Mouse (Mus musculus) liver, adult 2 months (tissue): ENCODE measurements at regions not wholly inside any gene's neighbourhood (a gene's known extent, or its start where the extent isn't known, plus 50 kb on each side); places are given as distances from the start of the nearest gene placed in this dataset.

Experiments used
- DNase-seq: peaks from one replicate; pipeline ENCODE4 v3.0.0-alpha.2; 2011; ENCODE audit warnings: low read depth, low spot score; ENCODE audit errors: extremely low read depth
- H3K27ac ChIP-seq: fragments of 200-500 bp; replicated peaks from 2 replicates; pipeline ENCODE4 v1.5.1; 2012; ENCODE audit warnings: low read depth, mild to moderate bottlenecking, control low read depth, inconsistent platforms, low read length; ENCODE audit not compliant: insufficient read depth
- H3K27me3 ChIP-seq: fragments of 200-500 bp; 2 replicates; pipeline ENCODE4 v1.6.1; 2012; ENCODE audit warnings: mild to moderate bottlenecking, moderate library complexity, low read length, inconsistent platforms; ENCODE audit not compliant: control insufficient read depth, insufficient read depth
- H3K36me3 ChIP-seq: fragments of 200-500 bp; 2 replicates; pipeline ENCODE4 v1.6.1; 2012; ENCODE audit warnings: low read length, inconsistent platforms; ENCODE audit not compliant: control insufficient read depth, insufficient read depth
- H3K4me1 ChIP-seq: fragments of 200-500 bp; 2 replicates; pipeline ENCODE4 v1.6.1; 2011; ENCODE audit warnings: low read length; ENCODE audit not compliant: control insufficient read depth, insufficient read depth
- H3K4me3 ChIP-seq: fragments of 200-500 bp; 2 replicates; pipeline ENCODE4 v1.5.1; 2011; ENCODE audit warnings: low read depth, mild to moderate bottlenecking, control low read depth, low read length, moderate library complexity; ENCODE audit not compliant: insufficient read depth
- H3K79me2 ChIP-seq: fragments of 200-500 bp; 2 replicates; pipeline ENCODE4 v1.6.1; 2012; ENCODE audit warnings: inconsistent platforms, mild to moderate bottlenecking, low read length, moderate library complexity; ENCODE audit not compliant: control insufficient read depth, insufficient read depth
- H3K9ac ChIP-seq: fragments of 200-500 bp; 2 replicates; pipeline ENCODE4 v1.6.1; 2012; ENCODE audit warnings: low read depth, mild to moderate bottlenecking, control low read depth, inconsistent platforms, low read length
- CTCF ChIP-seq: fragments of 200-500 bp; IDR thresholded peaks from 2 replicates; pipeline ENCODE4 v1.5.1; 2011; ENCODE audit warnings: low read depth, low read length, control low read depth
- POLR2A ChIP-seq: fragments of 200-500 bp; IDR thresholded peaks from 2 replicates; pipeline ENCODE4 v1.6.1; 2011; ENCODE audit warnings: low read length, control low read depth; ENCODE audit not compliant: insufficient read depth; ENCODE audit errors: extremely low read depth
- WGBS: fragments of 180-500 bp; shearing (Covaris S2); methylation state at CpG from one replicate; pipeline ENCODE4 v1.1.7; 2018; 5-methylcytosine and 5-hydroxymethylcytosine counted together

DNA sequence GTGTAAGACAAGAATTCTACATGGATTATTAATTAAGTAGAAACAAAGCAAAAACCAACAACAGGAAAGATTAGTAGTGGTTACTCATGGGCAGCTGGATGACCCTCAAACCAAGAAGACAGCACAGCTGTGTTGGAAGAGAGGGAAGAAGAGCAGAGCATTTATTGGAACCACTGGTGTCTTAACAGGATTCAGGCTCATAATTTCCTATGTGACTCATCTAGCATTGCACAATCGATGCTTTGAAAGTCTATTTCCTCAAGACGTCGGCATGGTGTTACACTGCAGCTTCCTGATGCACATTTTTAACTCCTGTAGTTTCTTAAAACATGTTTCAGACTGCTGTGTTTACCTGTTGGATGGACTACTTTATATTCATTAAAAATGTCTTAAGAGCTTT lies 221.1 kb downstream of the Gja1 start:
- Histone ChIP-seq H3K27me3 (no peaks in the 10 kb centered on the region), H3K9ac (no peak overlapping the region), H3K36me3 (no peaks in the 10 kb centered on the region), H3K4me1 (no peaks in the 10 kb centered on the region; the same call in 1 of the 2 replicates), H3K4me3 (no peak overlapping the region), H3K79me2 (no peaks in the 10 kb centered on the region), H3K27ac (no peak overlapping the region)
- WGBS = 62% methylated on average over 3 of the region's 3 CpGs
- peak; percentile 25 for DNase-seq
- TF ChIP-seq POLR2A (no peak), CTCF (no peak)

GRCm38 (mm10) chr10:56599923-56600322 lies 222.8 kb downstream of the Gja1 start:
- Histone ChIP-seq H3K27ac (no peak overlapping the region), H3K27me3 (no peaks in the 10 kb centered on the region), H3K79me2 (no peaks in the 10 kb centered on the region), H3K4me1 (no peaks in the 10 kb centered on the region; the same call in 1 of the 2 replicates), H3K9ac (no peak overlapping the region), H3K4me3 (no peak overlapping the region), H3K36me3 (no peaks in the 10 kb centered on the region)
- 58% methylated on average over 4 of the region's 4 CpGs for WGBS
- TF ChIP-seq POLR2A = no peak
- TF ChIP-seq CTCF = no peak
- DNase-seq = no peak

DNA sequence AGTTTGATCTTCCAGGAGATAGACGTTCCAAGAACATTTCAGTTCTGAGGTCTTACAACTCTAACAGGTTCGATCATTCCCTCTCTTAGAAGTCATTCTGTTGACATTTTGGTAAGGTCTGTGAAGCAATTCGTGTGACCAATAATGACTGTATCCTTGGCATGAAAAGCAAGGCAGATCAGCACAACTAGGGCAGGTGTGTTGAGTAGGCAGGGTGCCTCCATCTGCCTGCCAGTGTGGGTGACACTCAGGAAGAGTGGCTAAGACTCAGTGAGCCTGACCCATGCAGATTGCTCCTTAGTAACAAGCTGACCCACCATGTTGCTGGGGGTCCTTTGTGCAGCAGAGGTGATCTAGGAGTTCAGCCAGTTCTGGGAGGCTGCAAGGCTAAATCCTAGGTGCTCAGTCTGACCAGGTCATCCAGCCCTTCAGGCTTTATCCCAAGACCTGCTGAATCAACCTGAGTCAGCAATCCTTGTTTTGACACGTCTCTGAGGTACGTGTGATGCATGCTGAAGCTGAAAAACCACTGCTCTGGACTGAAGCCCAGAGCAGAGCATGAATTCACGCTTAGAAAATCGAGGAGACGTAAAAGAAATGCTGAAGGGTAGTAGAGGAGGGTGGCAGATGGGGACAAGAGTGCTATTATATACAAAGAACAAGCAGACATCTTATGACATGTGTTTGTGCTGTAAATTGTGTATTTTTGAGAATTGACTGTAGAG lies 234.6 kb downstream of the Gja1 start:
- 74% methylated on average over 8 of the region's 8 CpGs for WGBS

DNA sequence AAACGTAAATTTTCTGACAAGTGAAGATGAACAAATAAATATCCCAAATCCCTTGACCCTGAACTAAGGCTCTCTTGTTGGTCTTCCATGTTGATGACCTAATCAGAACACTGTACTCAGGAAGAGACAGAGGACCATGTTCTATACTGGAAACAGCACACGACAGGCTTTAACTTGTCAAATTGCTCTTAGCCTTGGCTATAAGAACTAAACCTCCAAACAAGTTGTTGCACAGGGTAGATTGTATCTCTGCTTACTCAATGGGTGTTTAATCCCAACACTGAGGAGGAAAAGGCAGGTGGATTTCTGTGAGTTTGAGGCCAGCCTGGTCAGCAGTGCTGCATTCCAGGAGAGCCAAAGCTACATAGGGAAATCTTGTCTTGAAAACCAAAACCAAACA lies 265.5 kb downstream of the Gja1 start:
- Histone ChIP-seq H3K4me1 (no peaks in the 10 kb centered on the region), H3K9ac (no peak overlapping the region), H3K4me3 (no peak overlapping the region), H3K27ac (no peak overlapping the region), H3K79me2 (no peaks in the 10 kb centered on the region), H3K36me3 (no peaks in the 10 kb centered on the region), H3K27me3 (no peaks in the 10 kb centered on the region)
- TF ChIP-seq CTCF (no peak), POLR2A (no peak)
- WGBS = 81% methylated on average over 2 of the region's 2 CpGs
- DNase-seq = no peak

More for the DNA sequence above, 234.6 kb downstream of the Gja1 start:
- Histone ChIP-seq H3K4me3 (no peak overlapping the region), H3K9ac (no peak overlapping the region), H3K4me1 (no peaks in the 10 kb centered on the region), H3K27ac (no peak overlapping the region), H3K79me2 (no peaks in the 10 kb centered on the region), H3K27me3 (no peaks in the 10 kb centered on the region), H3K36me3 (no peaks in the 10 kb centered on the region)
- no peak for TF ChIP-seq CTCF
- no peak for TF ChIP-seq POLR2A
- DNase-seq = no peak

GRCm38 (mm10) chr10:56643376-56644135 lies 266.4 kb downstream of the Gja1 start:
- Histone ChIP-seq H3K27ac (no peak overlapping the region), H3K36me3 (no peaks in the 10 kb centered on the region), H3K27me3 (no peaks in the 10 kb centered on the region), H3K4me1 (no peaks in the 10 kb centered on the region), H3K9ac (no peak overlapping the region), H3K79me2 (no peaks in the 10 kb centered on the region), H3K4me3 (no peak overlapping the region)
- DNase-seq = no peak
- TF ChIP-seq POLR2A (no peak), CTCF (no peak)
- 58% methylated on average over 12 of the region's 12 CpGs for WGBS

GRCm38 (mm10) chr10:56660501-56660900 lies 283.4 kb downstream of the Gja1 start:
- H3K36me3 ChIP-seq = no peaks in the 10 kb centered on the region
- H3K4me1 ChIP-seq = no peaks in the 10 kb centered on the region
- no peaks in the 10 kb centered on the region for H3K79me2 ChIP-seq
- H3K9ac ChIP-seq = no peak overlapping the region
- no peaks in the 10 kb centered on the region for H3K27me3 ChIP-seq
- 78% methylated on average over 4 of the region's 4 CpGs for WGBS
- H3K4me3 ChIP-seq = no peak overlapping the region
- H3K27ac ChIP-seq = no peak overlapping the region
- no peak for TF ChIP-seq CTCF
- no peak for DNase-seq
